Mouse (Mus musculus) midbrain, embryonic 16.5 days (tissue): ENCODE data around the gene Trim39. TPM values are rescaled to one million over a fixed set of nuclear protein-coding genes. Genes with fewer than 3 reads are reported as not detected.
A peak's percentile ranks its signal among the peaks of the same experiment; 100 is the strongest.
"Not testable (repeated sequence)": the region's sequence is repeated elsewhere in the genome, so short reads cannot be mapped to it uniquely, and the experiment has no call there.

ENCODE experiments used
- ATAC-seq: fragments of 200-750 bp; cut with Nextera tagmentation; 2 replicates; pipeline ENCODE4 v1.8.0; 2017; ENCODE audit warnings: moderate TSS enrichment
- H3K27ac ChIP-seq: fragments of 300-500 bp; sonication (generic); 2 replicates; pipeline ENCODE4 v1.5.1; 2014; ENCODE audit warnings: mild to moderate bottlenecking, low read length, mixed read lengths
- H3K27me3 ChIP-seq: fragments of 300-500 bp; sonication (generic); 2 replicates; pipeline ENCODE4 v1.6.1; 2014; ENCODE audit warnings: low read depth, low read length, mixed read lengths; ENCODE audit not compliant: control insufficient read depth, insufficient read depth
- H3K36me3 ChIP-seq: fragments of 300-500 bp; sonication (generic); 2 replicates; pipeline ENCODE4 v1.6.1; 2014; ENCODE audit warnings: mild to moderate bottlenecking, low read length, moderate library complexity, mixed read lengths; ENCODE audit not compliant: control insufficient read depth, insufficient read depth
- H3K4me1 ChIP-seq: fragments of 300-500 bp; sonication (generic); 2 replicates; pipeline ENCODE4 v1.6.1; 2014; ENCODE audit warnings: mild to moderate bottlenecking, low read length, mixed read lengths; ENCODE audit not compliant: control insufficient read depth, insufficient read depth
- H3K4me2 ChIP-seq: fragments of 300-500 bp; sonication (generic); 2 replicates; pipeline ENCODE4 v1.6.1; 2014; ENCODE audit warnings: mild to moderate bottlenecking, low read length, mixed read lengths
- H3K4me3 ChIP-seq: fragments of 300-500 bp; sonication (generic); 2 replicates; pipeline ENCODE4 v1.5.1; 2014; ENCODE audit warnings: low read depth, mild to moderate bottlenecking, low read length, moderate library complexity, mixed read lengths
- H3K9ac ChIP-seq: fragments of 300-500 bp; sonication (generic); 2 replicates; pipeline ENCODE4 v1.6.1; 2014; ENCODE audit warnings: low read depth, low read length, mixed read lengths
- H3K9me3 ChIP-seq: fragments of 300-500 bp; sonication (generic); replicated peaks from 2 replicates; pipeline ENCODE4 v1.6.1; 2014; ENCODE audit warnings: mild to moderate bottlenecking, low read length, mixed read lengths; ENCODE audit not compliant: control insufficient read depth, poor library complexity, severe bottlenecking
- WGBS: fragments of 180-500 bp; shearing (Covaris S2); extraction: QIAGEN DNeasy Blood & Tissue Kit; methylation state at CpG from one replicate; pipeline ENCODE4 v1.1.7; 2014; 5-methylcytosine and 5-hydroxymethylcytosine counted together
- polyA plus RNA-seq: library from polyadenylated mRNA; unstranded; fragments of >200 nt; fragmentation: Nextera tagmentation; extraction: Ambion mirVana; gene quantifications from 2 replicates; pipeline ENCODE4 v1.2.1, GENCODE M21; 2015

Gene Trim39
- polyA plus RNA-seq, 1 experiment from 2014 or later: 26.2 TPM

DNA sequence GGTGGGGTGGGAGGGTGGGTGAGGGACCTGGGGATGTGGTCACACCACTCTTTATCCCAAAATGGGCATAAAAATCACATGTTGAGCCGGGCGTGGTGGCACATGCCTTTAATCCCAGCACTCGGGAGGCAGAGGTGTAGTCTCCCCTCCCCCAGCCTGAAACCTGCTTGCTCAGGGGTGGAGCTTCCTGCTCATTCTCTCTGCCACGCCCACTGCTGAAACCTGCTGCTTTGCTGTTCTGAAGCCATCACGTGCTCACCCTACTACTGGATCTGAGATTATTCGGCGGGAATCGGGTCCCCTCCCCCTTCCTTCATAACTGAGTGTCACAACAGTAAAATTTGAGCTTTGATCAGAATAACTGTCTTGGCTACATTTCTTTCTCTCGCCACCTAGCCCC, 36.7 kb downstream of the Trim39 start:
- H3K9me3 ChIP-seq, H3K4me2 ChIP-seq, H3K4me1 ChIP-seq, H3K36me3 ChIP-seq, H3K27me3 ChIP-seq, H3K9ac ChIP-seq, H3K4me3 ChIP-seq, ATAC-seq, H3K27ac ChIP-seq: not testable (repeated sequence)
- WGBS: 36% methylated on average over 8 of the region's 9 CpGs

DNA sequence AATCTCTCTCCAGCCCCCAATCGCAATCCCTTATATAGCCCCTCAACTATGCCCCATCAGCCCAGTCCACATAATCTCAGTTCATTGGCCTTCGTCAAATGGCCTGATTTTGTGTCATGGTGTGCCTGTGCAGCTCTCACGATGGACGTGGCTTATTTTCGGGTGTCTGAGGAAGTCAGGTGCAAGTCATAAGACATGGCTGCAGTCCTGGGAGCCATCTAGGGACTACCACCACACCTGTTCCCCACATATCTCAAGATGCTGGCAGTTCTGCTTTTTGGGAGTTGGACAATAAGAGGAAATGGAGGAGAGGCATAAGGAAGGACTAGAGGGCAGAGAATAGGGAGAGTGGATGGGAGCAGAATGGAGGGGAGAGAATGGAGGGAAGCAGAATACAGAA, 38.5 kb downstream of the Trim39 start:
- Histone ChIP-seq H3K4me3 (no peak overlapping the region), H3K4me2 (no peak overlapping the region), H3K27me3 (peaks cover 13% of the 10 kb centered on the region), H3K36me3 (no peaks in the 10 kb centered on the region), H3K9ac (no peak overlapping the region), H3K4me1 (peaks cover 4% of the 10 kb centered on the region; the same call in 1 of the 2 replicates), H3K9me3 (no peaks in the 10 kb centered on the region), H3K27ac (no peak overlapping the region)
- no peak for ATAC-seq
- WGBS: 90% methylated on average over 5 of the region's 5 CpGs

DNA sequence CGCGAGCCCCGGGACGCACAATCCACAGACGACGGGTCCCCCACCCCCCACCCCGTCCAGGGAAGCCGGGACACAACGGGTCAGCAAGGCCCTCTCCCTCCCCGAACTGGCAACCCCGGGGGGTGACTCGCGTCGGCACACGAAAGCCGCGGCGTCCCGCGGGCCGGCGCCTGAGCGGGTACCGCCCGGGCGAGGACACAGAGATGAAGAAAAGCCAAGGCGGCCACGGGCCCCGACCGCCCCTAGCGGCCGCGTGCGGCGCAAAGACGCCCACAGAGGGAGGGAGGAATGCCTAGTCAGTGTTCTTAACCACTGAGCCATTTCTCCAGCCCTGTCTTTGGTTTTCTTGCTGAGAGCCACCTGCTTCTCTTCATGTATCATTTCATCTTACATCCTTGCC, 40.7 kb downstream of the Trim39 start:
- Histone ChIP-seq H3K9me3 (no peaks in the 10 kb centered on the region), H3K4me2 (no peak overlapping the region), H3K9ac (no peak overlapping the region), H3K27me3 (peaks cover 10% of the 10 kb centered on the region; the same call in 1 of the 2 replicates), H3K27ac (no peak overlapping the region), H3K4me3 (no peak overlapping the region), H3K36me3 (no peaks in the 10 kb centered on the region), H3K4me1 (no peaks in the 10 kb centered on the region)
- no peak for ATAC-seq
- WGBS: 7% methylated on average over 36 of the region's 36 CpGs

DNA sequence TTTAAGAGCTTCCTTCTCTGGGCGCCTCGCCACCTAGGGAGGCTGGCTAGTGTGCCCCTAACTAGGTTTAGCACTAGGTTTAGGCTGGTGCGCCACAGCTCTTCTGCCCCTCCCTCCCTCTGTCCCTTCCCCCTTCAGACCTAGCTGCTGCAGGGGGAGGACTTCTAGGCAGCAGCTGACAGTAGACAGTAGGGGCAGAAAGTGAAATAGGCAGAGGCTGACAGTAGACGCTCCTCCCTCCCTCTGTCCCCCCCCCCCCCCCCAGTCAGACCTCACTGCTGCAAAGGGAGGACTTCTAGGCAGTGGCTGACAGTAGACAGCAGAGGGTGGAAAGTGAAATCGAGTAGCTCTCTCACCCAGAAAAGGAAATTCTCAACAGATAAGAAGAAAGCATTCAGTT, 43.0 kb downstream of the Trim39 start:
- H3K27me3 ChIP-seq: peaks cover 24% of the 10 kb centered on the region
- ATAC-seq: no peak

DNA sequence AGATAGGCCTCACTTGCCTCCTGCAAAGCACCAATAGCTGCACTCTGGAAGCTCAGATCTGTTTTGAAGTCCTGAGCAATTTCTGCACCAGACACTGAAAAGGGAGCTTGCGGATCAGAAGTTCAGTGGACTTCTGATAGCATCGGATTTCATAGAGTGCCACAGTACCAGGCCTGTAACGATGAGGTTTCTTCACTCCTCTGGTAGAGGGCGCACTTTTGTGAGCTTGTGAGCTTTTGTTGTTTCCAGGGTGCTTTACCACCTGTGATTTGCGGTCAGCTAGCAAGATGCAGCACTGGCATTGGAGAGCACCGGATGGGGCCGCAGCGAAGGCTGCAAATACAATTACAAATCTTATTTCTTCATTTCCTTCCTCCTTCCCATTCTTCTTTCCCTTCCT, 45.1 kb downstream of the Trim39 start:
- H3K9me3 ChIP-seq: no peaks in the 10 kb centered on the region
- 20% methylated on average over 8 of the region's 8 CpGs for WGBS
- H3K36me3 ChIP-seq: no peaks in the 10 kb centered on the region
- no peak for ATAC-seq
- H3K9ac ChIP-seq: no peak overlapping the region
- no peak overlapping the region for H3K27ac ChIP-seq
- H3K4me1 ChIP-seq: no peaks in the 10 kb centered on the region
- H3K27me3 ChIP-seq: peaks cover 20% of the 10 kb centered on the region
- H3K4me2 ChIP-seq: no peak overlapping the region
- H3K4me3 ChIP-seq: no peak overlapping the region

More for the DNA sequence above, 43.0 kb downstream of the Trim39 start:
- H3K36me3 ChIP-seq: no peaks in the 10 kb centered on the region
- no peak overlapping the region for H3K4me3 ChIP-seq
- no peak overlapping the region for H3K27ac ChIP-seq
- 16% methylated on average over 5 of the region's 5 CpGs for WGBS
- no peak overlapping the region for H3K9ac ChIP-seq
- no peak overlapping the region for H3K4me2 ChIP-seq
- H3K4me1 ChIP-seq: no peaks in the 10 kb centered on the region
- H3K9me3 ChIP-seq: no peaks in the 10 kb centered on the region

DNA sequence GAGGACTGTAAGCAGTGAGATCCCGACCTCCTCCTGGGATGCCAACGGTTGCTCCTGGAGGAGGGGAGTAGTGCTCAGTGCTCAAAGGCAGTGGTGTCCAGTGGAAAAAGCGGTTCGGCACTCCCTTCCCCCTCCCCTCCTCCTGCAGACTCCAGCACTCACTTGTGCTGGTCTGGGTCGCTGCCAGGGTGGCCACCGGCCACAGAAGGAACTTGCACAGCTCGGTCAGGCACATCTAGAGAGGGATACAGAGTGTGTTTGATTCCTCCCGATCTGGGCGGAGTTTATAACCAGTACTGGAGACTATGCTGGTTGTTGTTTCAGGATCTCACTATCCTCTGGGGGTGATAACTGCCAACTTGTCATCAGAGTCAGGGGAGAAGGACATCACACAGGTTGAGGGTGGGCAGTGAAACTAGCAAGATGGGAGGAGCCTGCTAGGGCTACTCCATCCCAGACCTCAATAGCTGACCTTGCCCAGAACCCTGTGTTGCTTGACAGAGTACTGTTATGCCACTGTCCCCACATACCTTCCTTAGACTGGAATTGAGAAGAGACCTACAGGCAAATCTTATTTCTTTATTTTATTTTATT, 46.7 kb downstream of the Trim39 start:
- 7% methylated on average over 9 of the region's 9 CpGs for WGBS
- Histone ChIP-seq H3K36me3 (no peaks in the 10 kb centered on the region), H3K4me1 (no peaks in the 10 kb centered on the region), H3K27ac (no peak overlapping the region), H3K27me3 (peaks cover 20% of the 10 kb centered on the region), H3K4me2 (no peak overlapping the region; the same call in 1 of the 2 replicates), H3K9ac (no peak overlapping the region), H3K4me3 (no peak overlapping the region), H3K9me3 (no peaks in the 10 kb centered on the region)
- ATAC-seq: no peak

DNA sequence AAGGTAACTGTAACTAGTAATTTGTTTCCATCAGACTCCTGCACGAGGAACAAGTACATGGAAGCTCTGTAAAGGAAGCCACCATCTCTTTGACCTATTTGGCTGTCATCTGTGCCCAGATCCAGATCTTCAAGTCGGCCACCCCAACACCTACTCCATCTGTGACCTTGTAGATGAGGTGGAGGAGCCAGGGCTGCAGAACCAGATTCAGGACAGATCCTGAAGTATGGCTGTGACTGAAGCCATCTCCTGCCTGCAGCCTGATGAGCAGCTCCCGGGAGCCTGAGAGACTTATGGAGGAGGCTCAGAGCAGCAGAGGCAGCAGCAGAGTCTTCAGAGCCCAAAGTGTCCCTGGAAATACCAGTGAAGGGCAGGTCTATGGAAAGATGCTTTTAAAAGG, 47.6 kb downstream of the Trim39 start:
- ATAC-seq: no peak
- no peak overlapping the region for H3K4me2 ChIP-seq
- no peak overlapping the region for H3K4me3 ChIP-seq
- no peak overlapping the region for H3K9ac ChIP-seq
- WGBS: 56% methylated on average over 3 of the region's 3 CpGs
- H3K27me3 ChIP-seq: peaks cover 20% of the 10 kb centered on the region
- no peaks in the 10 kb centered on the region for H3K4me1 ChIP-seq
- no peaks in the 10 kb centered on the region for H3K9me3 ChIP-seq
- no peaks in the 10 kb centered on the region for H3K36me3 ChIP-seq
- H3K27ac ChIP-seq: no peak overlapping the region

DNA sequence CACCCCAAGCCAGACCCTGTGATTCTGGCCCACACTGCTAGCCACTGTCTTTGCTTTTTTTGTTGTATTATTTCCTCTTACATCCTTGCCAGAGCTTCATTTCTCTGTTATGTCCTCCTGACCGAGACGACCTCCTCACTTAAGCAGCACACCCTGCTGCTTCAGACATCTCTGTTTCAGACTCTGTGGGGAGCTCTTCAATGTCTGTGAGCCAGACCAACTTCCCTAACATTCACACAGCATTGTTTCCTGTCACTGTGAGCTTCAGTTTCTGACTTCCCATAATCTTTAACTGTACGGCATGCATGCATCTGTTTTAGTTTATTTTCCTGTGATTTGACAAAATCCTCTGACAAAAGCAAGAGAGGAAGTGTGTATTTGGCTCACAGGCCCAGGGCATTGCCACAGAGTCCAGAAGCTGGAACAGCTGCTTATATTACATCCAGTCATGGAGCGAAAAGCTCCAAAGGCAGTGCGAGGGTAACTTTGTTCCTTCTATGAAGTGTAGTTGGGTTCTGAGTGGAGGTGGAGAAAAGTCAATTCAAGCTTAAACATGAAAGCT, 53.4 kb downstream of the Trim39 start:
- H3K4me3 ChIP-seq: no peak overlapping the region
- WGBS: 49% methylated on average over 5 of the region's 5 CpGs
- H3K27me3 ChIP-seq: peaks cover 31% of the 10 kb centered on the region
- no peak for ATAC-seq
- H3K9me3 ChIP-seq: no peaks in the 10 kb centered on the region
- H3K27ac ChIP-seq: no peak overlapping the region
- H3K4me2 ChIP-seq: no peak overlapping the region
- 0 out of 2 replicates have a peak, but pooled peaks cover 2% of the 10 kb centered on the region for H3K4me1 ChIP-seq
- no peak overlapping the region for H3K9ac ChIP-seq
- no peaks in the 10 kb centered on the region for H3K36me3 ChIP-seq

DNA sequence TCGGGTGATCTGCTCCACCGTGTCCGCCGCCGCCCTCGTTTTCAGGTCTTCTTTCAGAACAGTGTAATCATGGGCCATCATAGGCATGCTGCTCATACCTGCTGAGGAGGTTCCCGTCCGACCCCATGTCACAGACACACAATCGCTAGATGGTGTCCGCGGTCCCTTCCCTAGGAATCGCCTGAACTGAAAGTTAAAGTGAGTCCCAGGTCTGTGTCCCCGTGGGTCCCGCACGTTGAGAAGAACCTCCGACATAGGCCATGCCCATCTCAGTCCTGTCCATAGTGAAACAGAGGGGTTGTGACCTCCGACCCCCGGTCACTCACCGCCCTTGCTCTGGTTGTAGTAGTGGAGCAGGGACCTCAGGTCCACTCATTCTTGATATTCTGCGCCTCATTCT, 56.5 kb downstream of the Trim39 start:
- H3K4me2 ChIP-seq: peak overlapping the region; percentile 21

More for the DNA sequence above, 56.5 kb downstream of the Trim39 start:
- Histone ChIP-seq H3K4me3 (0 out of 2 replicates have a peak overlapping the region, but pooled peaks have one; percentile 7), H3K9me3 (no peaks in the 10 kb centered on the region), H3K27me3 (peaks cover 41% of the 10 kb centered on the region), H3K36me3 (no peaks in the 10 kb centered on the region), H3K27ac (no peak overlapping the region), H3K4me1 (0 out of 2 replicates have a peak, but pooled peaks cover 2% of the 10 kb centered on the region), H3K9ac (no peak overlapping the region)
- 2% methylated on average over 20 of the region's 20 CpGs for WGBS
- ATAC-seq: no peak
